Mouse (Mus musculus): ENCODE measurements at regions not wholly inside any gene's neighbourhood (a gene's known extent, or its start where the extent isn't known, plus 50 kb on each side); places are given as distances from the start of the nearest gene placed in this dataset.

GRCm38 (mm10) chr13:60488884-60489265 lies 112.9 kb upstream of the Dapk1 start:
- H3K27me3 ChIP-seq (ENCODE audit: control insufficient read depth, insufficient read depth, low read length), result no peaks in the 10 kb centered on the region
- 71% methylated on average over 4 of the region's 4 CpGs for WGBS
- H3K4me3 ChIP-seq (ENCODE audit: low read depth, low read length), result no peak overlapping the region
- no peak overlapping the region for H3K27ac ChIP-seq (ENCODE audit: low read depth, low read length)
- DNase-seq (ENCODE audit: low spot score) (no peak), ATAC-seq (ENCODE audit: insufficient read depth, low FRiP score, low TSS enrichment) (no peak)
- H3K9ac ChIP-seq (ENCODE audit: low read length), result no peak overlapping the region
- no peaks in the 10 kb centered on the region for H3K36me3 ChIP-seq (ENCODE audit: control insufficient read depth, insufficient read depth, low read length)
- no peak overlapping the region for H3K4me2 ChIP-seq (ENCODE audit: low read depth)
- no peaks in the 10 kb centered on the region for H3K4me1 ChIP-seq (ENCODE audit: control insufficient read depth, insufficient read depth, low read length)
- no peaks in the 10 kb centered on the region for H3K9me3 ChIP-seq (ENCODE audit: control insufficient read depth, low read length)

- Histone ChIP-seq H3K36me3 (ENCODE audit: control insufficient read depth, insufficient read depth, low read length) (no peaks in the 10 kb centered on the region), H3K9me3 (ENCODE audit: control insufficient read depth, low read length) (no peaks in the 10 kb centered on the region), H3K4me3 (ENCODE audit: low read depth, low read length) (no peak overlapping the region), H3K9ac (ENCODE audit: low read length) (no peak overlapping the region), H3K4me2 (ENCODE audit: low read depth) (no peak overlapping the region), H3K27me3 (ENCODE audit: control insufficient read depth, insufficient read depth, low read length) (no peaks in the 10 kb centered on the region), H3K27ac (ENCODE audit: low read depth, low read length) (no peak overlapping the region), H3K4me1 (ENCODE audit: control insufficient read depth, insufficient read depth, low read length) (no peaks in the 10 kb centered on the region)
- ATAC-seq (ENCODE audit: insufficient read depth, low FRiP score, low TSS enrichment), result no peak
- no peak for DNase-seq (ENCODE audit: low spot score)
- 85% methylated on average over 16 of the region's 16 CpGs for WGBS
These were observed 109.7 kb upstream of the Dapk1 start for GRCm38 (mm10) chr13:60491948-60492464.

GRCm38 (mm10) chr13:60493836-60494235 lies 107.9 kb upstream of the Dapk1 start:
- no peaks in the 10 kb centered on the region for H3K9me3 ChIP-seq (ENCODE audit: control insufficient read depth, low read length)
- H3K4me3 ChIP-seq (ENCODE audit: low read depth, low read length), result no peak overlapping the region
- WGBS, result 83% methylated on average over 5 of the region's 5 CpGs
- H3K36me3 ChIP-seq (ENCODE audit: control insufficient read depth, insufficient read depth, low read length), result no peaks in the 10 kb centered on the region
- H3K27me3 ChIP-seq (ENCODE audit: control insufficient read depth, insufficient read depth, low read length), result no peaks in the 10 kb centered on the region
- H3K27ac ChIP-seq (ENCODE audit: low read depth, low read length), result no peak overlapping the region
- ATAC-seq (ENCODE audit: insufficient read depth, low FRiP score, low TSS enrichment) (no peak), DNase-seq (ENCODE audit: low spot score) (no peak)
- H3K9ac ChIP-seq (ENCODE audit: low read length), result no peak overlapping the region
- no peak overlapping the region for H3K4me2 ChIP-seq (ENCODE audit: low read depth)
- no peaks in the 10 kb centered on the region for H3K4me1 ChIP-seq (ENCODE audit: control insufficient read depth, insufficient read depth, low read length)

GRCm38 (mm10) chr13:60497714-60498400 lies 103.9 kb upstream of the Dapk1 start:
- H3K4me1 ChIP-seq (ENCODE audit: control insufficient read depth, insufficient read depth, low read length), result no peaks in the 10 kb centered on the region
- peak; percentile 30 for DNase-seq (ENCODE audit: low spot score)
- 16% methylated on average over 18 of the region's 18 CpGs for WGBS
- no peak overlapping the region for H3K4me2 ChIP-seq (ENCODE audit: low read depth)
- no peaks in the 10 kb centered on the region for H3K27me3 ChIP-seq (ENCODE audit: control insufficient read depth, insufficient read depth, low read length)
- ATAC-seq (ENCODE audit: insufficient read depth, low FRiP score, low TSS enrichment), result no peak
- no peaks in the 10 kb centered on the region for H3K36me3 ChIP-seq (ENCODE audit: control insufficient read depth, insufficient read depth, low read length)
- H3K9me3 ChIP-seq (ENCODE audit: control insufficient read depth, low read length), result no peaks in the 10 kb centered on the region
- H3K9ac ChIP-seq (ENCODE audit: low read length), result 0 out of 2 replicates have a peak overlapping the region, but pooled peaks have one; percentile 16
- H3K27ac ChIP-seq (ENCODE audit: low read depth, low read length), result no peak overlapping the region
- H3K4me3 ChIP-seq (ENCODE audit: low read depth, low read length), result no peak overlapping the region

- Histone ChIP-seq H3K9me3 (ENCODE audit: control insufficient read depth, low read length) (no peaks in the 10 kb centered on the region), H3K27ac (ENCODE audit: low read depth, low read length) (no peak overlapping the region), H3K4me3 (ENCODE audit: low read depth, low read length) (no peak overlapping the region), H3K36me3 (ENCODE audit: control insufficient read depth, insufficient read depth, low read length) (no peaks in the 10 kb centered on the region), H3K4me1 (ENCODE audit: control insufficient read depth, insufficient read depth, low read length) (no peaks in the 10 kb centered on the region), H3K9ac (ENCODE audit: low read length) (no peak overlapping the region), H3K27me3 (ENCODE audit: control insufficient read depth, insufficient read depth, low read length) (no peaks in the 10 kb centered on the region), H3K4me2 (ENCODE audit: low read depth) (no peak overlapping the region)
- no peak for DNase-seq (ENCODE audit: low spot score)
- no peak for ATAC-seq (ENCODE audit: insufficient read depth, low FRiP score, low TSS enrichment)
- 88% methylated on average over 2 of the region's 2 CpGs for WGBS
These were observed 97.6 kb upstream of the Dapk1 start for GRCm38 (mm10) chr13:60504196-60504595.

GRCm38 (mm10) chr13:60507611-60508010 lies 94.1 kb upstream of the Dapk1 start:
- 87% methylated on average over 3 of the region's 3 CpGs for WGBS
- ATAC-seq (ENCODE audit: insufficient read depth, low FRiP score, low TSS enrichment) (no peak), DNase-seq (ENCODE audit: low spot score) (no peak)
- no peaks in the 10 kb centered on the region for H3K36me3 ChIP-seq (ENCODE audit: control insufficient read depth, insufficient read depth, low read length)
- no peak overlapping the region for H3K9ac ChIP-seq (ENCODE audit: low read length)
- H3K27me3 ChIP-seq (ENCODE audit: control insufficient read depth, insufficient read depth, low read length), result no peaks in the 10 kb centered on the region
- H3K4me1 ChIP-seq (ENCODE audit: control insufficient read depth, insufficient read depth, low read length), result no peaks in the 10 kb centered on the region
- no peaks in the 10 kb centered on the region for H3K9me3 ChIP-seq (ENCODE audit: control insufficient read depth, low read length)
- H3K4me2 ChIP-seq (ENCODE audit: low read depth), result no peak overlapping the region
- H3K4me3 ChIP-seq (ENCODE audit: low read depth, low read length), result no peak overlapping the region
- H3K27ac ChIP-seq (ENCODE audit: low read depth, low read length), result no peak overlapping the region

GRCm38 (mm10) chr13:60508054-60508453 lies 93.7 kb upstream of the Dapk1 start:
- H3K27ac ChIP-seq (ENCODE audit: low read depth, low read length), result no peak overlapping the region
- H3K4me3 ChIP-seq (ENCODE audit: low read depth, low read length), result no peak overlapping the region
- H3K4me1 ChIP-seq (ENCODE audit: control insufficient read depth, insufficient read depth, low read length), result no peaks in the 10 kb centered on the region
- H3K27me3 ChIP-seq (ENCODE audit: control insufficient read depth, insufficient read depth, low read length), result no peaks in the 10 kb centered on the region
- no peaks in the 10 kb centered on the region for H3K36me3 ChIP-seq (ENCODE audit: control insufficient read depth, insufficient read depth, low read length)
- no peak overlapping the region for H3K9ac ChIP-seq (ENCODE audit: low read length)
- 68% methylated on average over 4 of the region's 4 CpGs for whole genome bisulfite sequencing
- ATAC-seq (ENCODE audit: insufficient read depth, low FRiP score, low TSS enrichment) (no peak), DNase-seq (ENCODE audit: low spot score) (no peak)
- H3K9me3 ChIP-seq (ENCODE audit: control insufficient read depth, low read length), result no peaks in the 10 kb centered on the region
- H3K4me2 ChIP-seq (ENCODE audit: low read depth), result no peak overlapping the region

- Histone ChIP-seq H3K27me3 (ENCODE audit: control insufficient read depth, insufficient read depth, low read length) (no peaks in the 10 kb centered on the region), H3K9ac (ENCODE audit: low read length) (no peak overlapping the region), H3K4me1 (ENCODE audit: control insufficient read depth, insufficient read depth, low read length) (no peaks in the 10 kb centered on the region), H3K9me3 (ENCODE audit: control insufficient read depth, low read length) (no peaks in the 10 kb centered on the region), H3K36me3 (ENCODE audit: control insufficient read depth, insufficient read depth, low read length) (no peaks in the 10 kb centered on the region), H3K4me2 (ENCODE audit: low read depth) (no peak overlapping the region), H3K27ac (ENCODE audit: low read depth, low read length) (no peak overlapping the region), H3K4me3 (ENCODE audit: low read depth, low read length) (no peak overlapping the region)
- no peak for DNase-seq (ENCODE audit: low spot score)
- 89% methylated on average over 5 of the region's 5 CpGs for WGBS
- no peak for ATAC-seq (ENCODE audit: insufficient read depth, low FRiP score, low TSS enrichment)
These were observed 92.9 kb upstream of the Dapk1 start for GRCm38 (mm10) chr13:60508856-60509255.

- 93% methylated on average over 7 of the region's 7 CpGs for WGBS
- H3K27ac ChIP-seq (ENCODE audit: low read depth, low read length), result no peak overlapping the region
- H3K4me2 ChIP-seq (ENCODE audit: low read depth), result no peak overlapping the region
- H3K4me1 ChIP-seq (ENCODE audit: control insufficient read depth, insufficient read depth, low read length), result no peaks in the 10 kb centered on the region
- ATAC-seq (ENCODE audit: insufficient read depth, low FRiP score, low TSS enrichment), result no peak
- H3K9me3 ChIP-seq (ENCODE audit: control insufficient read depth, low read length), result no peaks in the 10 kb centered on the region
- H3K4me3 ChIP-seq (ENCODE audit: low read depth, low read length), result no peak overlapping the region
- no peak for DNase-seq (ENCODE audit: low spot score)
- no peaks in the 10 kb centered on the region for H3K27me3 ChIP-seq (ENCODE audit: control insufficient read depth, insufficient read depth, low read length)
- H3K36me3 ChIP-seq (ENCODE audit: control insufficient read depth, insufficient read depth, low read length), result no peaks in the 10 kb centered on the region
- no peak overlapping the region for H3K9ac ChIP-seq (ENCODE audit: low read length)
These were observed 90.6 kb upstream of the Dapk1 start for GRCm38 (mm10) chr13:60511101-60511500.

Measured in neural tube, embryonic 11.5 days (tissue).